Mouse (Mus musculus): ENCODE results near the gene Mobp.

GRCm38 (mm10) chr9:120111156-120111945 lies 38.2 kb upstream of the Mobp start:
- no peak for TF ChIP-seq CHD2 (IDR thresholded peaks at IDR 0.05; ENCODE audit: low read depth, low read length)
- no peak for TF ChIP-seq ZC3H11A (IDR thresholded peaks at IDR 0.05; ENCODE audit: borderline replicate concordance, low read depth, low read length)
- TF ChIP-seq MAFK (IDR thresholded peaks at IDR 0.05; ENCODE audit: insufficient read depth, low read depth, low read length): no peak
- TF ChIP-seq ZNF384 (IDR thresholded peaks at IDR 0.05; ENCODE audit: low read depth, low read length): no peak
- TF ChIP-seq HCFC1 (IDR thresholded peaks at IDR 0.05; ENCODE audit: borderline replicate concordance, insufficient read depth, low read length): no peak
